Mouse (Mus musculus): ENCODE results near the gene Rap1a. TPM values are rescaled to one million over a fixed set of nuclear protein-coding genes. Genes with fewer than 3 reads are reported as not detected.

Gene Rap1a
- polyA plus RNA-seq, 1 experiment: 6.9 TPM

DNA sequence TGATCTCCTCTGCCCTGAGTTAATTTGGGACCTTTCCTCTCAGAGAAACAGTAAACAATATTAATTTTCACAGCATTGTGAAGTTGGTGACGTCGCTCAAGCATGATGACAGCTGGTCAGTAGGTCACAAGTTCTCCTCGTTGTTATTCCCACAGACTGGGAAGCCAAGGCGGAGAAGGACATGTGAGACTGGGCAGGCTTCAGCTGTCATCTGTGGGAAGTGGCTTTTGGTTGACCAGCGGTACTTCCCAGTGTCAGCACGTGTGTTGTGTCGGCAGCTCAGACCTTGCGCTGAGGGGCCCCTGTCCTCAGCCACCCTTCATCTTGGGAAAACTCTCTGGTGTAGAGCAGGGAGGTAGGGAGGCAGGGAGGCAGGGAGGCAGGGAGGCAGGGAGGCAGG, 15.0 kb upstream of the Rap1a start:
- TF ChIP-seq POLR2A (IDR thresholded peaks at IDR 0.05; ENCODE audit: control insufficient read depth, low read depth, low read length) (no peak), CTCF (IDR thresholded peaks at IDR 0.05; ENCODE audit: control insufficient read depth, insufficient read depth, insufficient replicate concordance, low read depth, low read length) (no peak)

DNA sequence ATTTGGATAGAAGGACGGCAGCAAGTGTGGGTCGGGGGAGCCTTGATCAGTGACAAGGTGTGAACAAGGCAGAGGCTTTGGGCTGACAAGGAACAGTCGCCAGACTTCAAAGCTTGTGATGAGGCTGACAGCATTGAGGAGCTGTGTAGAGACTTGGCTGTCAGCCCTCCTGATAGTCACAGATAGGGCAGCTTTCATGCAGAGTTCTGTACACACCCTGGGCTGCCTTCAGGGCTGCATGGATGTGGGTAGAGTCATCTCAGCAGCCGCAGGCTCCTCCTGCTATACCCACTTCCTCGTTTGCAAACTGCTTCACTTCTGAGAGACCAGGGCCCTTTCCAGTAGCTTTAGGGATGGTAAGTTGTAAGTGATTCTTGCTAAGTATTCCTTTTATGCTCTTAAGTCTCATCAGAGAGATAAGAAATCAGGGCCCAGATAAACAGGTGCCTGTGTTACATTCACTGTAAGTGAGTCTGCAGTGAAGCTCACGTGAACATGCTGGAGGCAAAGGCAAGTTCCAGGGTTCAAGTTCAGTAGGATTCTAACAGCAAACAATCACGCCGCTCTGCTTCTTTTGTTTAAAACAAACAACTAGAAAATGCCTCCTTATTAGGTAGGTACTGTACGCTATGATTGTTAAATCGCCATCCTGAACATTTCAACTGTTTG, 14.2 kb upstream of the Rap1a start:
- no peaks in the 10 kb centered on the region for H3K36me3 ChIP-seq (ENCODE audit: control insufficient read depth, insufficient read depth, low read length)
- TF ChIP-seq POLR2A (IDR thresholded peaks at IDR 0.05; ENCODE audit: control insufficient read depth, low read depth, low read length) (no peak), CTCF (IDR thresholded peaks at IDR 0.05; ENCODE audit: control insufficient read depth, insufficient read depth, insufficient replicate concordance, low read depth, low read length) (no peak)
- H3K4me3 ChIP-seq (ENCODE audit: control insufficient read depth, low read depth, low read length): no peak overlapping the region
- no peaks in the 10 kb centered on the region for H3K27me3 ChIP-seq (ENCODE audit: control insufficient read depth, insufficient read depth, low read length)
- H3K4me1 ChIP-seq (ENCODE audit: control insufficient read depth, insufficient read depth, low read length): peaks cover 4% of the 10 kb centered on the region
- H3K27ac ChIP-seq (ENCODE audit: control insufficient read depth, insufficient read depth, low read depth, low read length): no peak overlapping the region

More for the DNA sequence above, 15.0 kb upstream of the Rap1a start:
- no peak overlapping the region for H3K27ac ChIP-seq (ENCODE audit: control insufficient read depth, insufficient read depth, low read depth, low read length)
- H3K4me3 ChIP-seq (ENCODE audit: control insufficient read depth, low read depth, low read length): no peak overlapping the region
- no peaks in the 10 kb centered on the region for H3K36me3 ChIP-seq (ENCODE audit: control insufficient read depth, insufficient read depth, low read length)
- no peaks in the 10 kb centered on the region for H3K27me3 ChIP-seq (ENCODE audit: control insufficient read depth, insufficient read depth, low read length)
- peaks cover 4% of the 10 kb centered on the region for H3K4me1 ChIP-seq (ENCODE audit: control insufficient read depth, insufficient read depth, low read length)

DNA sequence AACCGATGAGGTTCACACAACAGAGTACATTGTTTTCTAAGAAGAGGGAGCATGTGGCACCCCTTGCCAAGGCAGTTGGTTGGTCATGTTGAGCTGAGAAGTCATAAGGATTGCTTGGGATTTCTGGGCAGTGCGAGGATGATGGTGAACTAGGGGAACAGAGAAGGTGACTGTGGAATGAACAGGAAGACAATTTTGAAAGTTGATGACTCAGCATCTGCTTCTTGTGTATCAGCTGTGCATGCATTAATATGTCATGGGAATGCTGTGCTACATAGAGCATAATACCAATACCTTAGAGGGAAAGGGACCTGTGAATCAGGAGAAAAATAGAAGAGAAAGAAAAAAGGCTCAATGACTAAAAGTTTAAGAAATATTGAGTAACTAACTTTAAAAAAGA, 10.0 kb upstream of the Rap1a start:
- Histone ChIP-seq H3K4me3 (ENCODE audit: control insufficient read depth, low read depth, low read length) (no peak overlapping the region), H3K27me3 (ENCODE audit: control insufficient read depth, insufficient read depth, low read length) (no peaks in the 10 kb centered on the region), H3K27ac (ENCODE audit: control insufficient read depth, insufficient read depth, low read depth, low read length) (no peak overlapping the region), H3K36me3 (ENCODE audit: control insufficient read depth, insufficient read depth, low read length) (no peaks in the 10 kb centered on the region), H3K4me1 (ENCODE audit: control insufficient read depth, insufficient read depth, low read length) (no peaks in the 10 kb centered on the region)
- TF ChIP-seq CTCF (IDR thresholded peaks at IDR 0.05; ENCODE audit: control insufficient read depth, insufficient read depth, insufficient replicate concordance, low read depth, low read length) (no peak), POLR2A (IDR thresholded peaks at IDR 0.05; ENCODE audit: control insufficient read depth, low read depth, low read length) (no peak)

DNA sequence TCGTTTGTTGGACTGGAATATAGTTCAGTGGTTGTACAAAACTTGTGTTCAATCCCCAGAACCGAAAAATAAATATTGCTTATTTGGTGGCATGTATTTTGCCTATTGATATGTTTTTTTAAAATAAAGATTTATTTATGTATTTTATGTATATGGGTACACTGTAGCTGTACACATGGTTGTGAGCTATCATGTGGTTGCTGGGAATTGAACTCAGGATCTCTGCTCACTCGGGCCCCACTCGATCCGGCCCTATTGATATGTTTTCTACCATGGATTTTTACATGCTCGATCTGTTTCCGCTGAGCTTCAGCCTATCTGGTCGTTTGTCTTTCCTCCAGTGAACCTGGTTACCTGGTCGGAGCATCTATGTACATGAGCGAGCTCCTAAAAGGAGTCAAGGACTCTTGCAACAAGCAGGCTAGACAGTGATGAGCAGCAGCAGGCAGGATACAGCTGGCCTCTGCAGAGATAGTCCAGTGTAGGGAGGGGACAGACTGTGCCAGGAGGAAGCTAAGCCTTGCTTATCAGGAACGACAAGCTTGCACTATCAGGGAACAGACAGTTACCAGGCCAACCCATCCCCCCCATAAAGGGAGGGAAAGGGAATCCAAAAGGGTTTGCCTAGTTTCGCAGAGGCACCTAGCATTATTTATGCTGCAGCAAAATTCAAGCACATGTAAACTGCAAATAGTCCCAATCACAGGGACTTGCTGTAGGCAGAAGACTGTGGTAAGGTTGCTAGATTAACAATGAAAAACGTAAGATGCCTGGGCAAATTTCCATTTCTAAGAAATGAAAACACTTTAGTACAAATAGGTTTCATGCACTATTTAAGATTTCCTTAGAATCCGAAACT, 7.3 kb upstream of the Rap1a start:
- no peaks in the 10 kb centered on the region for H3K4me1 ChIP-seq (ENCODE audit: control insufficient read depth, insufficient read depth, low read length)
- H3K36me3 ChIP-seq (ENCODE audit: control insufficient read depth, insufficient read depth, low read length): no peaks in the 10 kb centered on the region
- no peak overlapping the region for H3K4me3 ChIP-seq (ENCODE audit: control insufficient read depth, low read depth, low read length)
- no peak overlapping the region for H3K27ac ChIP-seq (ENCODE audit: control insufficient read depth, insufficient read depth, low read depth, low read length)
- H3K27me3 ChIP-seq (ENCODE audit: control insufficient read depth, insufficient read depth, low read length): no peaks in the 10 kb centered on the region
- no peak for TF ChIP-seq CTCF (IDR thresholded peaks at IDR 0.05; ENCODE audit: control insufficient read depth, insufficient read depth, insufficient replicate concordance, low read depth, low read length)

DNA sequence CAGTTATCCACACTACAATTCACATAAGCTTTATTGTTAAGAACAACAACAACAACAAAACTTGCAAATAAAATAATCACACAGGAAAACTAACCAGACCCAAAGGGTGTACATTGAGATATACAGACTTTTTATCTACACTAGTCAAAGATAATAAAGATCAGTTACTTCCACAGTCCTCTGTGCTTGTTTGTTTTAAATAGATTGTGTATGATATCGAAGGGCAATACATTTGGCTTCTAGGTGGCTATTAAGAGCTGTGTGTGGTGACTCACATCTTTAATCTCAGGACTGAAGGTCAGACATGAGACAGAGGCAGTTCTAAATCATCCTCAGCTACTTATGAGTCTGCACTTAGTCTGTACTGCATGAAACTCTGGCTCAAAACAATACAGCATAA, 6.5 kb upstream of the Rap1a start:
- TF ChIP-seq POLR2A (IDR thresholded peaks at IDR 0.05; ENCODE audit: control insufficient read depth, low read depth, low read length) (no peak), CTCF (IDR thresholded peaks at IDR 0.05; ENCODE audit: control insufficient read depth, insufficient read depth, insufficient replicate concordance, low read depth, low read length) (no peak)
- no peak overlapping the region for H3K27ac ChIP-seq (ENCODE audit: control insufficient read depth, insufficient read depth, low read depth, low read length)
- H3K27me3 ChIP-seq (ENCODE audit: control insufficient read depth, insufficient read depth, low read length): no peaks in the 10 kb centered on the region
- H3K4me3 ChIP-seq (ENCODE audit: control insufficient read depth, low read depth, low read length): no peak overlapping the region
- no peaks in the 10 kb centered on the region for H3K36me3 ChIP-seq (ENCODE audit: control insufficient read depth, insufficient read depth, low read length)
- H3K4me1 ChIP-seq (ENCODE audit: control insufficient read depth, insufficient read depth, low read length): no peaks in the 10 kb centered on the region

DNA sequence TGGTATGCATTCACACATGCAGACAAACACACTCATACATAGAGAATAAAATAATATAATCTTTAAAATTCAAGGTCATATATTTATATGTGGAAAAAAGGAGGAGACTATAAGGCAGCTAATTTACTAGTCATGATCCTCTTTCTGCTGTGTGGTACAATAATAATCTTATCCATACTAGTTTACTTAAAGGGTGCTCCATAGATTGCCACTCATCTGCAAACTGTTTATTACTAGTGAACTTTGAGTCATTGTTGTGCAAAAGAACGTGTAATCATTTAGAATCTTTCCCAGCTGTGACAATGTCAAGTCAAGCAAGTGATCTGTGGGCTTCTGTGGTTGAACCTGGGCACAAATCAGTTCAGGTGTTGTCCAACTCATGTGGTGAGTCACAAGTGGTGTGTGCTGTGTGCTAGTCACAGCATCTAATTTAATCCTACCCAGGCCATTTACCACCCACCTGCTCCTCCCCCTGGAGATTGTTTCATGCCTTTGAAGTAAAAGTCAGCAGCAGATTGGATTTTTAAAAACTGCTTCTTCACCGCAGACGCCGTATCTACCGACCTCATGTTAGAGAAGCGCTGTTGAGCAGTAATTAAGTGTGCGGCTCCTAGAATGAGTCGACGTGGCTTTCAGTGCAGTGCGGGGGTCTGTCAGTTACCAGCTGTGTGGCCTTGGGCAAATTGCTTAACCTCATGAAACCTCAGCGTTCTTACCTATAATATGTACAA, 5.5 kb upstream of the Rap1a start:
- no peak overlapping the region for H3K4me3 ChIP-seq (ENCODE audit: control insufficient read depth, low read depth, low read length)
- no peaks in the 10 kb centered on the region for H3K27me3 ChIP-seq (ENCODE audit: control insufficient read depth, insufficient read depth, low read length)
- no peak for TF ChIP-seq CTCF (IDR thresholded peaks at IDR 0.05; ENCODE audit: control insufficient read depth, insufficient read depth, insufficient replicate concordance, low read depth, low read length)
- H3K27ac ChIP-seq (ENCODE audit: control insufficient read depth, insufficient read depth, low read depth, low read length): no peak overlapping the region
- no peaks in the 10 kb centered on the region for H3K36me3 ChIP-seq (ENCODE audit: control insufficient read depth, insufficient read depth, low read length)
- H3K4me1 ChIP-seq (ENCODE audit: control insufficient read depth, insufficient read depth, low read length): peaks cover 3% of the 10 kb centered on the region

DNA sequence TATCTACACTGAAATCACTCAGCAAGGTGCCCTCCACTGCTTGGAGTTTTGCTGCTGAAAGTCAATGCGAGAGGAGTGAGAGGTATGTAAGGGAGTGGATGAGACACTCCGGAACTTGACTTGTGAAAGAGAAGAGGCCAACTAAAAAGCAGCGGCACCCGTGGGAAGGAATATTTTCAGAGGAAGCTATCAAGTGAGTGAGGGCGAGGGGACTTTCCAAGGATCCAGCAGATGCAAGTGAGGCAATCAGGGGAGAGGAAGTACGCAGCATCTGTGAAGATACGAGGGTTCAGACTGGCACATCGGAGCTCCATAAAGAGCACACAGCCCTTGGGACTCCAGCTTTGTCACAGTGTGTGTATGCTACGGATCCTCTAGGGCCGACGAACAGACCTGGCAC, 2.5 kb upstream of the Rap1a start:
- peaks cover 13% of the 10 kb centered on the region for H3K4me1 ChIP-seq (ENCODE audit: control insufficient read depth, insufficient read depth, low read length)
- H3K36me3 ChIP-seq (ENCODE audit: control insufficient read depth, insufficient read depth, low read length): no peaks in the 10 kb centered on the region
- no peak overlapping the region for H3K27ac ChIP-seq (ENCODE audit: control insufficient read depth, insufficient read depth, low read depth, low read length)
- H3K4me3 ChIP-seq (ENCODE audit: control insufficient read depth, low read depth, low read length): no peak overlapping the region
- no peaks in the 10 kb centered on the region for H3K27me3 ChIP-seq (ENCODE audit: control insufficient read depth, insufficient read depth, low read length)
- TF ChIP-seq CTCF (IDR thresholded peaks at IDR 0.05; ENCODE audit: control insufficient read depth, insufficient read depth, insufficient replicate concordance, low read depth, low read length) (no peak), POLR2A (IDR thresholded peaks at IDR 0.05; ENCODE audit: control insufficient read depth, low read depth, low read length) (no peak)

Data from testis, adult 2 months (tissue).